Mouse (Mus musculus) erythroid progenitor cell, adult 5-6 weeks (primary cell): ENCODE data around the gene Ninj2. TPM values are rescaled to one million over a fixed set of nuclear protein-coding genes. Genes with fewer than 3 reads are reported as not detected.

Experiments
- ATAC-seq: replicated peaks from 2 replicates; pipeline ENCODE4 v1.8.0; 2016; ENCODE audit warnings: moderate number of reproducible peaks, mild to moderate bottlenecking, moderate TSS enrichment, inconsistent platforms; ENCODE audit not compliant: poor library complexity, low FRiP score, severe bottlenecking
- total RNA-seq, 2 experiments: library from RNA; stranded (forward) in 1 of 2; stranded (reverse) in 1 of 2; fragments of 150-400 nt in 1 of 2; fragments of 186-747, 209-891 nt in 1 of 2; gene quantifications; 2 replicates each; pipeline versions ENCODE4 v1.2.3 to v1.2.4; 2015 to 2017; ENCODE audit warnings: low replicate concordance in 2 of 2

Ninj2 gene
- total RNA-seq, 2 experiments from 2014 or later = not detected

DNA sequence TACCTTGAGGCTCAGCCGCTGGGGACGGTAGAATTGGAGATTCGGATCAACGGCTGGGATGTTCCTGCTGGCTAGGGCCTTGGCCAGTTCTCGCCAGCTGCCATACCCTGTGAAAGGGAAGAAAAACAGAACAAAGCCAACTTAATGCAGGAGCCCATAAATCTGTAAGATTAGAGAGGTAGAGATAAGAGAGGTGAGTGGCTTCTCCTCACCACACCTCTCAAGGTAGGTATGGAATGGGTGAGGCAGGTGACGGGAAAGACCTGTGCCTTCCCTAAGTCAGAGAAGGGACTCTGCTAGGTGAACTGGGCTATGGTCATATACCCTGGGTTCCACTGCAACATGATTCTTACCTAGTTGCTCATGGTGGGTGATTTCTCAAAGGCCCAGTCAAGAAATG, 139.7 kb downstream of the Ninj2 start:
- no peak for ATAC-seq

DNA sequence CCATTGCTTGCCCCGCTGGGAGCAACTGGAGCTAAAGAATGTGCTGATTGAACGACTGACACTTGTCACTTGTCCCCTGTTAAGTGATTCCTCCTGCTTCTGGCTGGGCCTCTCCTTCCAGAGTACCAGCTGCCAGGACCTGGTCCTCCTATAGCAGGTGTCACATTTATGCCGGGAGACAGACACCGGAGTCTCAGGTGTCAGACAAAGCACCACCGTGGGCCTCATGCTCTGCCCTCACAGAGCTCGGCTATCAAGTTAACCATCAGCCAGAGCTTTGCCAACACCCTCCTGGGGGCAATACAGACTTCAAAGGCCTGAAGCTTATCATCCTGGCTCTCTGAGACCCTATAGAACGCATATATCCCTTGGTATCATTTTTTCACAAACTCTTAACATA, 142.7 kb downstream of the Ninj2 start:
- ATAC-seq = no peak

DNA sequence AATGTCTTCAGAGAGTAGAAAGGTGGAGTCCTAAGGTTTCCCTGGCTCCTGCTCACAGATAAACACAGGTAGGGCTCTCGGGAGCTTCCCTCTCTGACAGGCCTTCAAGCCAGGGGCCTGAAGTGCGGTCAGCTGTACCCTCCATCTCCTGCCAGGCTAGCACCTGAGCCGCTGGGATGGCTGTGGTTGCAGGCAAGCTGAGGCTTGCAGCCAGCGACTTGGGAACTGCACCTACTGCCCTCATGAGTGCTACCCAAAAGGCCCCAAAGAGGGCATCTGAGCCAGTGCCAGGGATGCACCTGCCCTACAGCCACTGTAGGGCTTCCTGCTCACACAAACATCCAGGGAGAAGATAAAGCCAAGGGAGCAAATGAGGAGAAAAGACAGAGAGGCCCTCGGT, 147.3 kb downstream of the Ninj2 start:
- ATAC-seq = no peak

DNA sequence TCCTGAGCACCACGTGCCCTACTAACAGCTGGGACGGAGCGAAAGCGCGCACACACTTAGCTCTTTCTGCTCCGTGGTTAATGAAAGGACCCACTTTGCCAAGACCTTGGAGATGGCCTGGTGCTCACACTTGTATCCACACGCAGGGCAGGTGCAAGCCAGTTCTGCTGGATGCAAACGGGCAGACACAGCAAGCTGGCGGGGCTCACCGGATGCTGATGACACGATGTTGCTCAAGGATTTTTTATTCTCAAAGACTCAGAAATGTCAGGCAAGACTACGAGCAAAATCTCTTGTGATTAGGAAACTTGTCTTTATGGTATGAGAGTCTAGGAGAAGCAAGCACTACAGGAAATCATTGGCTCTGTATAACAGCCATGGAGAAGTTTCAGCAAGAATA, 148.3 kb downstream of the Ninj2 start:
- ATAC-seq = no peak

DNA sequence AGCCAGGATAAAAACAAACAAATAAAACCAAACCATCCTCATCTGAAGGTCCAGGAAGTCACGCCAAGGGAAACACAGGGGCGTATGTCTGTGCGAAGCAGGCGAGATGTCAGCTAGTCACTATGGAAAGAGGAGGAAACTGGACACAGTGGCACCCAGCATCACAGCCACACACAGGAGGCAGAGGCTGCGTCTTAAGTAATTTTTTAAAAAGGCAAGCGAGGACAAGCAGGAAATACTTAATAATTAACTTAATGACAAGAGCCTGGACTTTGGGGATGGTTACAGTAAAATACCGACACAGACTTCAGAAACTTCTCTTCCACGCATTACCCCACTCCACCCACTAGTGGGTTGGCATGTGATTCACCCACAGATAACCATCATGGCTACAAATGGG, 149.4 kb downstream of the Ninj2 start:
- no peak for ATAC-seq

DNA sequence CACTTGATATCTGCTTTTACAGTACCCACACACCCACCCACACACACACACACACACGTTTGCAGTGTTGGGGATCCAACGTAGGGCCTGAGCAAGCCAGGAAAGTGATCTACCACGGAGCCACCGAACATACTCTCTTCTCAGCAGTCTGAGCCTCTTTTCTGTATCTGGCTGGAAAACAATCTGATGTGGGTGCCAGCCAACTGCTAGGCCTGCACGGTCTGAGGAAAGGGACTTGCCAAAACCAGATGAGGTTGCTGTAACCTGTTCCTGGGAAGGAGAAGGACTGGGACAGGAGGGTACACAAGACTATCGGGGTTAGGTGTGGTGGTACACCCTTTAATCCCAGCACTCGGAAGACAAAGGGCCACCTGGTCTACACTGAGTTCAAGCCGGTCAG, 150.1 kb downstream of the Ninj2 start:
- no peak for ATAC-seq

DNA sequence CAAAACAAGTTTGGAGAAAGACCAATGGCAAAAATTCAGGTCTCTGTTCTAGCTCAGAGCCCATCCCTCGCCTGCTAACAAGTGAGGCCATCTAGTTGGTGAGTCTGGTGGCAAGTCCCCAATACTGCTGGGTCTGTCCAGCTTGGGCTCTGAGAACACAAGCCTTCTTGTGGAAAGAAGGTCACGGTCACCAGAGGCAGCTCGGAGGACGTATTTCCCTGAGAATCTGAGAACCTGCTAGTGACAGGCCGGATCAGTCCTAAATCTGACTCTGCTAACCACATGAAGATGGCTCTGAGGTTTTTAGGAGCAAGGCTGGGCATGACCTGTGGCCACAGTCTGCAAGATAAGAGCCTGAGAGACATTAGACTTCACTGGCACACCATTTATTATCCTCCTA, 153.5 kb downstream of the Ninj2 start:
- no peak for ATAC-seq

DNA sequence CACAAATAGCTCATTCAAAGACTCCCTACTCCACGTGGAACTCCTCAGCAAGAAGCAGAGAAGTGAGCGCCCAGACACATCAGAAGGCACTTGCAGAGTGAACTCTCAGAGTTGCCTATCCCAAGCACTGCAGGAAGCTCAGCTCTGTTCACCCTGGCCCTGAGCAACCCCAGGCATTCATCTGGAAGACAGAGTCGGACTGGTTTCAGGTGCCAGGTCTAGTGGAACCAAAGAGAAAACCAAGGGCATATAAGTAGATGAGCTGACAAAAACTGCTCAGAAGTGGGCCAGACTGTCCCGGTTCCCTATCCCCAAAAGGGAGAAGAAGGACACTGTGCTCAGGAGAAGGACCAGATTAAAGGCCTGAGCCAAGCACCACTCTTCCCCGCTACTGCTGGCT, 156.7 kb downstream of the Ninj2 start:
- ATAC-seq = no peak

Other genes starting within 250 kb of the Ninj2 start
- 16.6 and 21.8 TPM in 2 replicates for gene Erc1, start 245.2 kb upstream of the Ninj2 start, total RNA-seq (2015; ENCODE audit: low replicate concordance)
- gene Erc1, start 245.2 kb upstream of the Ninj2 start, total RNA-seq (2017; ENCODE audit: low replicate concordance) = 16.9 and 29.1 TPM in 2 replicates
- gene Rad52, start 190.7 kb upstream of the Ninj2 start, total RNA-seq (2015; ENCODE audit: low replicate concordance) = 10.1 and 19.1 TPM in 2 replicates
- 7.0 and 7.3 TPM in 2 replicates for gene Rad52, start 190.7 kb upstream of the Ninj2 start, total RNA-seq (2017; ENCODE audit: low replicate concordance)
- 952 and 1,049 TPM in 2 replicates for gene Wnk1, start 54.7 kb upstream of the Ninj2 start, total RNA-seq (2015; ENCODE audit: low replicate concordance)
- 745 and 1,012 TPM in 2 replicates for gene Wnk1, start 54.7 kb upstream of the Ninj2 start, total RNA-seq (2017; ENCODE audit: low replicate concordance)
- not detected in 2 replicates for gene D330020A13Rik, start 201.0 kb downstream of the Ninj2 start, total RNA-seq (2015; ENCODE audit: low replicate concordance)
- not detected in 2 replicates for gene D330020A13Rik, start 201.0 kb downstream of the Ninj2 start, total RNA-seq (2017; ENCODE audit: low replicate concordance)
- 0.42 TPM in 1 of 2 replicates, not detected in the other for gene B4galnt3, start 201.2 kb downstream of the Ninj2 start, total RNA-seq (2015; ENCODE audit: low replicate concordance)
- gene B4galnt3, start 201.2 kb downstream of the Ninj2 start, total RNA-seq (2017; ENCODE audit: low replicate concordance) = 1.0 and 1.9 TPM in 2 replicates